Mouse (Mus musculus): ENCODE results near the gene Snx29.
A peak's percentile ranks its signal among the peaks of the same experiment; 100 is the strongest.
"Not testable (repeated sequence)": the region's sequence is repeated elsewhere in the genome, so short reads cannot be mapped to it uniquely, and the experiment has no call there.

Gene Snx29

DNA sequence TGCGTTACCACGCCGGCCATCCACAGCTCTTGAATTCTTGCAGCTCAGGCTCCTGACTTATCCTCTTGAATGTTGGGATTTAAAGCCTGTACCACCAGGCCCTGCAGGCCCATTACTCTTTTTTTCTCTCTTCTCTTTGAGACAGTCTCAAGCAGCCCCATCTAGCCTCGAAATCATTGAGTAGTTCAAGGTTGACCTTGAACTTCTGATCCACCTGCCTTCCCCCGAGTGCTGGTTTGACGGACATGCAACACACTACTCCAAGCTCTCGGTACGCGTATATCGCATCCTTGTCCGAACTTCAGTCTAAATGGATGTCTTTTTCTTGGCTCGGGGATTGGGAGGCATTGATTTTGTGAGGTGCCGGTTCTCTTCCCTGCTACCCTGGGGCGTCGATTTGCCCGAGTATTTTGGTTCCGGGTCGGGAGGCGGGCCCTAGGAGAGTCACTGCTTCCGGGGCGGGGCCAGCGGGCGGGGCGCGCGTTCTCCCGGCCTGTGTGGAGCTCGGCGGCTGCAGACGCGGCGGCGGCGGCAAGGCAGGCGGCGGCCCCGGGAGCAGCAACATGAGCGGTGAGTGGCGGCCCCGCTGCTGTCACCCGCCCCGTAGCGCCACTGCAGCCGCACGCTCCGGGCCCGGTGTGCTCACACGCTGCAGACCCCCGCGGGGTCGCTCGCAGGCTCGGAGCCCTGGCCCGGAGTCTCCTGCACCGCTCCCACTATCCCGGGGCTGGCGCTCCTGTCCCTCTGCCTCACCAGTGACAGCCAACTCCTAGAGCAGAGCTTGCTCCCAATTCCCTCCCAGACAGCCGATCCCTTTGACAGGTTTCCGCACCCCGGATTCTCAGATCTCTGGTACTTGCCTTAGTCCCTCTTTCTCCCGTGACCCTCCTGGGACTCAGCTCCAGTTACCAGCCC, at the start of gene Snx29:
TSS of gene Snx29 (plus strand) at position 500 of the 915 bp plus-strand sequence.
- peak; percentile 98 for DNase-seq (ENCODE audit: low spot score)

GRCm38 (mm10) chr16:11276888-11277287, 45.8 kb upstream of the Snx29 start:
- DNase-seq (ENCODE audit: low spot score) = no peak

DNA sequence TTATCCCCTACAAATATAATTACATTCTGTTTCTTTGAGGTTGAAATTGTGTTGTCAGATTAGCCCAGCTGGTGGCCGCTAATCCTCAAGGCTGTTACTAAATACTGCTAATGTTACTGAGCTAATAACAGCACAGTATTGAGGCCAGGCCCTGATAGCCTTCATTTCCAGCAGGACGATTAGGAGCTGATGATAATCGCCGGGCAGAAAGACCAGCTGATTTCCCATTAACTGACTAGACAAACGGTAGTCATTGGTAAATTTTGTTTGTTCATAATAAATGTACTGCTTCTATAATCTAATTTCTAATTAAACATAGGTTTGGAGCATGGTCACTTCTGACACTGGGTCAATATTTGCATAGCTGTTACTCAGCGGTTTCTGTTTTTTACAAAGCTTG, 43.9 kb upstream of the Snx29 start:
- DNase-seq (ENCODE audit: low spot score) = no peak

DNA sequence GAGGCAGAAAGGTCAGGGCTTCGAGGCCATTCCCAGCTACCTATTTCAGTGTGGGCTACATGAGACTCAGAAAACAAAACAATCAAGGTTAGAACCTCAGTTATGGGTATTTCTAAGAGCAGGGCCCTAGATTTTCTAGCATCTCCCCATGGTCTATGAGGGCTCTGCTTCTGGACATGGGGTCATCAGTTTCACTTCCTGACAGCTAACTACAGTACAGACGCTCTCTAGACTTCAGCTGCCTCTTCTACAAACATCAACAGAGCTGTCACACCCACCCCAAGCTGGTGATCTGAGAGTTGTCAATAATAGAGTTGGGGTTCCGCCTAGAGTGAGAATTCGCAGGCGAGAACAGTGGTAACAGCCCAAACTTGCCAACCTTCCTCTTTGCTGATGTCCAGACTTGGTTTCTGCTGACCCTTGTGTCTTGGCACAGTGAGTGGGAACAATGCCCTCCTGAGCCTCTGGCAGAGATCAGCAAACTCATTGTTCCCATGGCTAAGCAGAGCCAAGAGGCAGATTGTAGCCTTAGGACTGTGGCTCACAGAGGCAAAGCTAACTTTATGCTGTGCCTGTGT, 40.0 kb upstream of the Snx29 start:
- DNase-seq (ENCODE audit: low spot score) = no peak

GRCm38 (mm10) chr16:11284881-11285280, 37.8 kb upstream of the Snx29 start:
- no peak for DNase-seq (ENCODE audit: low spot score)

GRCm38 (mm10) chr16:11285949-11286348, 36.8 kb upstream of the Snx29 start:
- no peak for DNase-seq (ENCODE audit: low spot score)

DNA sequence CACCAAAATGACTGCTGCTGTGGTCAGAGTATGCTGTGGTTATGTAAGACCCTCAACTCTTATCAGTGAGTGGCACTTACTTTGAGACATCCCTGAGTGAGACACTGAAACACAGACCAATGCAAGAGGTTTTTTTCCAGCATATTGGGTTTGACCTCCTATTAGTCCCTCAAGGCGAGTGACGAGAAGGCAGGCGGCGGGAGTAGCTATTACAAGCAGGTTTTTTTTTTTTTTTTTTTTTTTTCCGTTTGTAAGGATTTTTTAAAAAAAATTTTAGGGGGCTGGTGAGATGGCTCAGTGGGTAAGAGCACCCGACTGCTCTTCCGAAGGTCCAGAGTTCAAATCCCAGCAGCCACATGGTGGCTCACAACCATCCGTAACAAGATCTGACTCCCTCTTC, 33.8 kb upstream of the Snx29 start:
- not testable (repeated sequence) for DNase-seq (ENCODE audit: low spot score)

DNA sequence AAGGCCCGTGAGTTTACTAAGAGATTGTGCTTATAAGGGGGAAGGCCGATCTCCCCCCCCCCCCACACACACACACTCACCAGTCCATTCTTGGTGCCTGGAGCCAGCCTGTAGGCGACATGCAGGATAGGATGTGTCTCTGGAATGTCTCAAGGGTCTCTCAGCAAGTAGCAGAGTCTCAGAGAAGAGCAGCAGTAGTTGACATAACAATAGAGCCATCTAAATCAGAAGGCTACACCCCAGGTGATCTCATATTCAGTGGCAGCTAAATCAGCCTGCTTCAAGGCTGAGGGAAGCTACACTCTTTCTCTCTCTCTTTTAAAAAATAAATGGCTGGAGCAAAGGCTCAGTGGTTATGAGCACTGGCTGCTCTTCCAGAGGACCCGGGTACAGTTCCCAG, 27.1 kb upstream of the Snx29 start:
- not testable (repeated sequence) for DNase-seq (ENCODE audit: low spot score)

- peak; percentile 17 for DNase-seq (ENCODE audit: low spot score)
Measured at GRCm38 (mm10) chr16:11297700-11298099, 25.0 kb upstream of the Snx29 start.

- DNase-seq (ENCODE audit: low spot score) = no peak
Measured at GRCm38 (mm10) chr16:11303741-11304140, 19.0 kb upstream of the Snx29 start.

GRCm38 (mm10) chr16:11305531-11305930, 17.2 kb upstream of the Snx29 start:
- no peak for DNase-seq (ENCODE audit: low spot score)

DNA sequence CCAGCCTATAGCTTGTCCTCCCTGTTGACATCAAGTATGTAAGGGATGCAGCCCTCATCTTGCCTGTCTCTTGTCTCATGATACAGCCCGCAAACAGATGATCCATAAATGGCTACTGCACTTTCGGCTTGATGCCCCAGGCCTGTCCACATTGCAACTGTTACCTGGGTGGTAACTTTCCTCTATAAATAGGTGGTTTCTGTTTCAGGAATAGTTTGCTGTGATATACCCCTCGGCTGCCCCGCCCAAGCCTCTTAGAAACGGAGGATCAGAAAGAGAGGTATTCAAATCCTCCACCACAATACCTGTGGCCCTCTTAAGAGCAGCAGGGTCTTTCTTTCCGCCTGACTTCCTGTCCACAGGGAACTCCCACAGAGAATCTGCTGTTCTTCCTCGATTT, 9.2 kb upstream of the Snx29 start, which contains the start of gene Tnfrsf17:
TSS of gene Tnfrsf17 (plus strand) at position 301 of the 400 bp plus-strand sequence.
- DNase-seq (ENCODE audit: low spot score) = no peak

DNA sequence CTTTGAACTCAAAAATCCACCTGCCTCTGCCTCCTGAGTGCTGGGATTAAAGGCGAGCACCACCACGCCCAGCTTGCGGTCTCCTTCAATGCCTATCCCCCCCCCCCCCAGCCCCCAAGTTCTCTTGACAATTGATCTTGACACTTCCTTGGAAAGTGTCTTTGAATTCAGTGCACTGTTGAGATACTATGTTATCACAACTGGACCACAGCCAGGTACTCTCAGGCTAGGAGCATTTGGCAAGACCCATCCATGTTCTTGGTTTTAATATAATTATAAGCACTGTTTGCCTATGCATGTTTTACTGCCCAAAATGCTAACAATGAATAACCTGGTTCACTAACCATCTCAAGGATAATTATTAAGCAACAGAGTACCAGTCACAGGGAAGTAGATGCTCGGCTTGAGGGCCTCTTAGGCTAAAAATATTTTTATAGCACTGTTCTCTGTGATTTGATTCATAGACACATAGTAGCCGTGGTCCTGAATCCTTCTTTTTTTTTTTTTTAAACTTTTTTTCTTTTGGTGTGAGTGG, 6.9 kb upstream of the Snx29 start:
- no peak for DNase-seq (ENCODE audit: low spot score)

DNA sequence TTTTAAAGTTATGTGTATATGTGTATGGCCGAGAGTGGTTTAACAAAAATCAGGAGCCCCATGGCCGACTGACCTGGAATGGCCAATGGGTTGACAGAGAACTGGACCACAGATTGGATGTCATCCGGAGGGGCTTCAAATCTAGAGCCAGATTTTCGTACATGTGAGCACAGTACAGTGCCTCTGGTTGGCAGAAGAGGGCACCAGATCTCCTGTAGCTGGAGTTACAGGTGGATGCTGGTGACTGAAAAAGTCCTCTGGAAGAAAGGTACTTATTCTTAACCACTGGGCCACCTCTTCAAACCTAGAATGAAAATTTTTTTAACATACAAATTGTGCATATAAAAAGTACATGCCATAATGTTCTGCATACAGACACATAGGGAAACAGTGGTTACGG, 6.0 kb upstream of the Snx29 start:
- no peak for DNase-seq (ENCODE audit: low spot score)

- DNase-seq (ENCODE audit: low spot score) = no peak
Measured at GRCm38 (mm10) chr16:11317324-11317723, 5.4 kb upstream of the Snx29 start.

DNA sequence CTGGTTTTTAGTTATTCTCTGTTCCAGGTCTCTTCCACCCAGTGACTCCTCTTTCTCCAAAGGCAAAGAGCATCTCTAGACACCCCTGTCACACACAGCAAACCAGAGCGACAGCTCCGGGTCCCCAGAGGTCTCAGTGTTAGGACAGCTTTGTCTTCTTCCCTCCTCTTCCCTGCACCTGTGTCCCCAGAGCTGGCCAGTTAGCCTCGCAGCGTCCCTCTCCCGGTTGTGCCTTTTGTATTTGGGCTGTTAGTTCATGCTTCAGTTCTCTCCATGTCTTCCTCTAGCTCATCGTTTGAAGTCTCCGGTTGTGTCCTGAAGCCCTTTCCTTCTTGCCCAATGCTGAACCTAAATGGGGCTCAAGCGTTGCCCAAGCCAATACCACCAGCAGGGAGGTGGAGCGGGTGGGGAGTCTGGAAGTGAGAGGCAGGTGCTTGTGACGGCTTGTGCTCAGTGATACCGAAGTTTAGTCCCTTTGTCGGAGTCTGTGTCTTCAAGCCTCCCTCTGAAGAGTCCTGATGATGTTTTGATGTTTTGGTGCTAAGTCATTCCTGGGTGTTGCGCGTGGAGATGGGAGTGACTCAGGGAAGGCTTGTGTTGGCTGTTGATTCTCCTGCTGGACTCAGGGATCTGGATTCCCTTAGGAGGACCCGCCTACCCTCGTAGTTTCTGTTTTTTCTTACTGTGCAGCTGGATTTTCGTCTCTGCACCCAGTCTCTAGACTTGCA, 780 bp downstream of the Snx29 start:
- no peak for DNase-seq (ENCODE audit: low spot score)

- no peak for DNase-seq (ENCODE audit: low spot score)
Measured at GRCm38 (mm10) chr16:11330081-11330800, 7.5 kb downstream of the Snx29 start.

GRCm38 (mm10) chr16:11331030-11331429, 8.3 kb downstream of the Snx29 start:
- no peak for DNase-seq (ENCODE audit: low spot score)

DNA sequence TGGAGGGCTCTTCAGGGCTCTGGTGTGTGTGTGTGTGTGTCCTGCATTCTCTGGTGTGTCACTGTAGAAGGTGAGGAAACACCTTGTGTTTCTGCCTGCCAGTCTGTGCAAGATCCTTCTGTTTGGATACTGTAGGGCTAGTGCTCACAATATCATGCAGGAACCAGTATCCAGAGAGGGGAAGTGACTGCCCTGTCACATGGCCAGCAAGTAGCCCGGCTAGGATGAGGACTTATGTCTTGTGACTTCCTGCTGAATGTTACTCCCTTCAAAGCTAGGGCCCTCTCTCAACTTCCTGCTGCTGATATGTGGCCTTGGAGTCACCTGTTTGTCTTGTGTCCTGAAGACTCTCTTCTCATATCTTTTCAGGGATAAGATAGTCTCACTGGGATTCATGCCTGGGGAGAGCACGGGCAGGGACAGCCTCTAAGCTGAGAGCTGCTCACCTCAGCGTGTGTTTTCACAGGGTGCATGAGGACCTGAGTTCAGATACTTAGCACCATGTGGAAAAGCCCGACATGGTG, 20.6 kb downstream of the Snx29 start:
- DNase-seq (ENCODE audit: low spot score) = no peak

DNA sequence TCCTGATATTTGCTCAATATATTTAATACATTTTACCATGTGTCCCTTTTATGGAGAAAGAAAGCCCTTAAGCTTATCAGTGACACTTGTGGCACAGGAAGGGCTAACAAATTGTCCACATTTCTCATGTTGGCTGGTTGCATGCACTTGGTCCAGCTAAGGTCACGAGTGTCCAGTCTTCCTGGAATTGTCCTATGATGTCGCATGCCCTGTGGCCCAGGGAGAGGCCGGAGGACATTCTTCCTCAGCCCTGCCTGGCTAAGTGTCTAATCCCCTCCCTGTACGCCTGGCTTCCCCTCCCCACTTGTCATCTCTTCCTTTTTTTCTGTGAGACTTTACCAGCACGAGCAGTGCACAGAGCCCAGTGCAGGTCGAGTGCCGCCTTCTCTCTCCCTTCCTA, 29.2 kb downstream of the Snx29 start:
- DNase-seq (ENCODE audit: low spot score) = no peak

- DNase-seq (ENCODE audit: low spot score) = no peak
Measured at GRCm38 (mm10) chr16:11359173-11359572, 36.5 kb downstream of the Snx29 start.

GRCm38 (mm10) chr16:11359919-11360318, 37.2 kb downstream of the Snx29 start:
- peak; percentile 8 for DNase-seq (ENCODE audit: low spot score)

All from ovary, postnatal 36 days (tissue).